Mouse (Mus musculus) midbrain, embryonic 12.5 days (tissue): ENCODE measurements around the gene Fn3k. TPM values are rescaled to one million over a fixed set of nuclear protein-coding genes. Genes with fewer than 3 reads are reported as not detected.
A peak's percentile ranks its signal among the peaks of the same experiment; 100 is the strongest.

Experiments used
- ATAC-seq: fragments of 200-750 bp; cut with Nextera tagmentation; 2 replicates; pipeline ENCODE4 v1.8.0; 2017; ENCODE audit warnings: low read depth, moderate TSS enrichment, moderate library complexity; ENCODE audit not compliant: low FRiP score
- H3K27ac ChIP-seq: fragments of 300-500 bp; sonication (generic); replicated peaks from 2 replicates; pipeline ENCODE4 v1.5.1; 2016; ENCODE audit warnings: mild to moderate bottlenecking
- H3K27me3 ChIP-seq: fragments of 300-500 bp; sonication (generic); 2 replicates; pipeline ENCODE4 v1.6.1; 2016; ENCODE audit warnings: mild to moderate bottlenecking
- H3K36me3 ChIP-seq: fragments of 300-500 bp; sonication (generic); 2 replicates; pipeline ENCODE4 v1.6.1; 2016
- H3K4me1 ChIP-seq: fragments of 300-500 bp; sonication (generic); 2 replicates; pipeline ENCODE4 v1.6.1; 2016
- H3K4me2 ChIP-seq: fragments of 300-500 bp; sonication (generic); replicated peaks from 2 replicates; pipeline ENCODE4 v1.6.1; 2016; ENCODE audit warnings: mild to moderate bottlenecking, moderate library complexity
- H3K4me3 ChIP-seq: fragments of 300-500 bp; sonication (generic); 2 replicates; pipeline ENCODE4 v1.5.1; 2016; ENCODE audit warnings: mild to moderate bottlenecking
- H3K9ac ChIP-seq: fragments of 300-500 bp; sonication (generic); replicated peaks from 2 replicates; pipeline ENCODE4 v1.6.1; 2016; ENCODE audit warnings: mild to moderate bottlenecking, moderate library complexity
- H3K9me3 ChIP-seq: fragments of 300-500 bp; sonication (generic); 2 replicates; pipeline ENCODE4 v1.6.1; 2016; ENCODE audit warnings: mild to moderate bottlenecking
- WGBS: fragments of 180-500 bp; shearing (Covaris S2); methylation state at CpG from one replicate; pipeline ENCODE4 v1.1.7; 2016; 5-methylcytosine and 5-hydroxymethylcytosine counted together
- polyA plus RNA-seq: library from polyadenylated mRNA; unstranded; fragments of >200 nt; fragmentation: Nextera tagmentation; extraction: Ambion mirVana; gene quantifications from 2 replicates; pipeline ENCODE4 v1.2.1, GENCODE M21; 2016

The Fn3k gene
- 2.3 and 3.4 TPM in 2 replicates for polyA plus RNA-seq

GRCm38 (mm10) chr11:121434156-121435155 lies at the start of gene Fn3k:
Gene Fn3k (plus strand): TSS chr11:121434913.
- Histone ChIP-seq H3K4me2 (peak within 1 kb of the TSS; percentile 73), H3K27me3 (no peaks in the 10 kb centered on the region; the same call in 1 of the 2 replicates), H3K4me1 (peaks cover 18% of the 10 kb centered on the region), H3K9ac (peak within 1 kb of the TSS; percentile 59), H3K36me3 (peaks cover 10% of the 10 kb centered on the region), H3K27ac (peak within 1 kb of the TSS; percentile 54), H3K9me3 (no peaks in the 10 kb centered on the region), H3K4me3 (peak within 1 kb of the TSS; percentile 45)
- ATAC-seq: peak; percentile 94
- 7% methylated on average over 30 of the region's 30 CpGs for WGBS

DNA sequence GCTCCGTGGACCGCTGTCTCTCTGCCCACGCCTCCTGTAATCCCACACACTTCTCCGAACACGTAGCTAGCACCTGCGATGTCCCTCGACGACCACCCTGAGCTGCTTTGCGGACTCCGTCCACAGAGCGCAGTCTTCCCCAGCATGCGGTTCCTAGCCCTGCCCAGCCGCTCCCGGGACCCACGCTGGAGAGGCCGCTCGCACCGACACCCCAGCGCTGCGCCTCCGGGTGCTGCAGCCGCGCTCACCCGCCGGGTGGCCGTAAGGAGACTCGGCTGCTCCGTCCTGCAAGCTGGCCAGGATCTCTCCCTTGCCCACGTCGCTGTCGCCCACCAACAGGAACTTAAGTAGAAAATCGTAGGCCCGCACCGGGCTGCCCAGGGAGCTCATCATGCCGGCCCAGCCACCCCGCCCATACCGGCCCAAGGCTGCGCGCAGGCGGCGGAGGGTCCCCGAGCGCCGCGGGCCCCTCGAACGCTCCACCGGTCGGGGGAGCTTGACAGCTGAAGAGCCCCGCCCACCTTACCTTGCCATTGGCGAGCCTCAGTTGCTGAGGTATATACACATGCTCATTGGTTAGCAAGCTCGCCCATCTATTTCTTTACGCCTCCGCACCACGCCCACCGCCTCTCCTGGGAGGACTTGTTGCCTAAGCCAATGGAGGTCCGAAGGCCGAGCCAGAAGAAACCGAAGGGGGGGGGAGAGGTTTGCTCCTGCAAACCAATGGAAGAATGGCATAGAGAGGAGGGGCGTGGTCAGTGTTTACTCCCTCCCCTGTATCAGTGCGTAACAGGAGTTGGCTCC lies 46.8 kb upstream of the Fn3k start, which contains the start of gene Rab40b:
Rab40b (minus strand) TSS at position 502 of the 804 bp plus-strand sequence.
- peak within 1 kb of the TSS; percentile 63 for H3K4me3 ChIP-seq
- H3K27ac ChIP-seq: no peak within 1 kb of the TSS
- peaks cover 6% of the 10 kb centered on the region for H3K4me1 ChIP-seq
- peak within 1 kb of the TSS; percentile 61 for H3K9ac ChIP-seq
- peak; percentile 98 for ATAC-seq
- H3K27me3 ChIP-seq: peaks cover 29% of the 10 kb centered on the region
- no peaks in the 10 kb centered on the region for H3K9me3 ChIP-seq
- 1% methylated on average over 61 of the region's 61 CpGs for WGBS
- H3K36me3 ChIP-seq: no peaks in the 10 kb centered on the region
- peak within 1 kb of the TSS; percentile 90 for H3K4me2 ChIP-seq

DNA sequence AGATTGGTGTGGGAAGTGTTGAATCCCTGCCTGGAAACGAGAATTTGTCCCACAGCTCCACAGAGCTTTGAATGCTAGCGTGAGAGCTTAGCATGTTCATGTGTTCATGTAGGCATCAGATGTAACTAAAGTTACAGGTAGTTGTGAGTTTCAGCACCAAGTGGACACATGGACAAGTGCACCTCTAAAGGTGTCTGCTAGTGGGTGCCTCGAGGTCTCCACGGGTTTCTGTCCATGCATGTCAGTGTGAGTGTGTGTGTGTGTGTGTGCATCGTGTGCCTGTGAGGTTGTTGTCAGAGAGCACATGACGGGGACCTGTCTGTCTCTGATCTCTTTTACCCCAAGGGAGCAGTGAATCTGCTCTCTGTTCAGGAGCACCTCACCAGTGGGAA lies 46.2 kb upstream of the Fn3k start:
- H3K4me1 ChIP-seq: peaks cover 6% of the 10 kb centered on the region
- H3K9me3 ChIP-seq: no peaks in the 10 kb centered on the region
- peak; percentile 35; the same call in 1 of the 2 replicates for ATAC-seq
- H3K4me2 ChIP-seq: peak overlapping the region; percentile 90
- H3K4me3 ChIP-seq: peak overlapping the region; percentile 63
- H3K9ac ChIP-seq: no peak overlapping the region
- no peaks in the 10 kb centered on the region for H3K36me3 ChIP-seq
- H3K27ac ChIP-seq: no peak overlapping the region
- H3K27me3 ChIP-seq: peaks cover 29% of the 10 kb centered on the region
- WGBS: 9% methylated on average over 6 of the region's 6 CpGs

- Histone ChIP-seq H3K4me3 (no peak overlapping the region), H3K4me1 (peaks cover 6% of the 10 kb centered on the region), H3K27ac (no peak overlapping the region), H3K9ac (no peak overlapping the region), H3K4me2 (no peak overlapping the region), H3K36me3 (no peaks in the 10 kb centered on the region), H3K27me3 (peaks cover 29% of the 10 kb centered on the region), H3K9me3 (no peaks in the 10 kb centered on the region)
- ATAC-seq: no peak
- 68% methylated on average over 3 of the region's 3 CpGs for WGBS
Measured at GRCm38 (mm10) chr11:121390793-121391192, 43.9 kb upstream of the Fn3k start.

DNA sequence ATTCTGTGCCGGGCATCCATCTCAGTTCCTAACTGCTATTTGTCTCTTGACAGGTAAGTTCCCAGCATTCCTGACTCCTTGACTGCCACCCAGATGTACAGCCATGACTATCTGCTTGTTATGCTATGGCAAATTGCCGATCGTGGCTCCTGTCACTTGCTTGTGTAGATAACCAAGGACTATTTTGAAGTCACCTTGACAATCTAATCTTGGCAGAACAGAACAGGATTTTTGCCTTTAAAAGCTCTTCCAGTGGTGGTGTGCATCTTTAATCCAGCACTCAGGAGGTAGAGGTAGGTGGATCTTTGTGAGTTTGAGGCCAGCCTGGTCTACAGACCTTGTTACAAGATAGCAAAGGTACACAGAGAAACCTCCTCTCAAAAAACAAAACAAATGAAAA lies 42.3 kb upstream of the Fn3k start:
- H3K4me1 ChIP-seq: peaks cover 5% of the 10 kb centered on the region
- H3K9me3 ChIP-seq: no peaks in the 10 kb centered on the region
- WGBS: 90% methylated on average over 3 of the region's 3 CpGs
- H3K4me3 ChIP-seq: no peak overlapping the region
- H3K4me2 ChIP-seq: no peak overlapping the region
- ATAC-seq: no peak
- H3K36me3 ChIP-seq: no peaks in the 10 kb centered on the region
- H3K27me3 ChIP-seq: peaks cover 16% of the 10 kb centered on the region
- no peak overlapping the region for H3K27ac ChIP-seq
- no peak overlapping the region for H3K9ac ChIP-seq

GRCm38 (mm10) chr11:121407366-121408155 lies 27.2 kb upstream of the Fn3k start:
- H3K9me3 ChIP-seq: no peaks in the 10 kb centered on the region
- no peak for ATAC-seq
- no peak overlapping the region for H3K9ac ChIP-seq
- 75% methylated on average over 3 of the region's 3 CpGs for WGBS
- H3K4me3 ChIP-seq: no peak overlapping the region
- H3K4me2 ChIP-seq: no peak overlapping the region
- no peak overlapping the region for H3K27ac ChIP-seq
- no peaks in the 10 kb centered on the region for H3K4me1 ChIP-seq
- H3K36me3 ChIP-seq: no peaks in the 10 kb centered on the region
- no peaks in the 10 kb centered on the region for H3K27me3 ChIP-seq

DNA sequence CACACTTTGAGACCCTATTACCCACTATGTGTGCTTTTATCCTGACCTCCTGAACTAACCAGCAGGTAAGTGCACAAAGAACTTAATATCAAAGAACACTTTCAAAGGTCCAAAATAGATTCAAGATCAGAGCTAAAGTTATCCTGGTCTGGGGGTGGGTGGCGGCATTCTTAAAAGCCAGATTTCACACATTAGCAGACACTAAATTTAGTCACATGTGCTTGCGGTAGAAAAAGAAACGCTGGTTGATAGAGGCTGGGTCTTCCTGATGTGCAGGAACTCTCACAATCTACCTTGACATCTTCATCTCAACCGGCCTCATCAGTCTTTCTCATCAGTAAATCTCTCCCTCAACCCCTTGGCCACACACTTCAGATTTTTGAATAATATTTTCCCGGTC lies 20.0 kb upstream of the Fn3k start:
- Histone ChIP-seq H3K4me3 (no peak overlapping the region), H3K36me3 (no peaks in the 10 kb centered on the region), H3K4me1 (no peaks in the 10 kb centered on the region), H3K27ac (no peak overlapping the region), H3K27me3 (no peaks in the 10 kb centered on the region), H3K9ac (no peak overlapping the region), H3K4me2 (no peak overlapping the region), H3K9me3 (no peaks in the 10 kb centered on the region)
- no peak for ATAC-seq
- 88% methylated on average over 5 of the region's 5 CpGs for WGBS

DNA sequence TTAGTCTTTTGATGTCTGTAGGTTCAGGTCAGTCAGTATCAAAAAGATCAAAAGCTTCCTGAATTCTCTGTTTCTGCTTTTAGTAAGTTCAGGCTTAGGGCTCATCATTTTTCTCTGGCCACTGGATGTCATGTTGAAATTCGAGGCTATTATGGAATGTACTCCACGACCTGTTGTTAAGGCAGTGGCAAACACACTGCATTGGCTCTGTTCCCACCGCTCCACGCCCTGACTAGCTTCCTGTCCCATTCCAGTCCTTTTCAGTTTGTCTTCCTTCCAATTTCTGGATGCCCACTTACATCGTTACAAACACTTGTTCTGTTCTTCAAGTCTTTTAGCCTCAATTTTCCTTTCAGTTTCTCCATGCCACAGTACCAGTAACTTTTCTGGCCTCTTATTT lies 19.4 kb upstream of the Fn3k start:
- ATAC-seq: no peak
- Histone ChIP-seq H3K36me3 (no peaks in the 10 kb centered on the region), H3K4me2 (no peak overlapping the region), H3K4me3 (no peak overlapping the region), H3K4me1 (peaks cover under 1% of the 10 kb centered on the region; the same call in 1 of the 2 replicates), H3K27ac (no peak overlapping the region), H3K9ac (no peak overlapping the region), H3K27me3 (no peaks in the 10 kb centered on the region), H3K9me3 (no peaks in the 10 kb centered on the region)
- 80% methylated on average over 5 of the region's 5 CpGs for WGBS

GRCm38 (mm10) chr11:121417971-121418370 lies 16.7 kb upstream of the Fn3k start:
- Histone ChIP-seq H3K4me3 (no peak overlapping the region), H3K27me3 (no peaks in the 10 kb centered on the region), H3K4me1 (peaks cover 12% of the 10 kb centered on the region), H3K9me3 (no peaks in the 10 kb centered on the region), H3K4me2 (no peak overlapping the region), H3K27ac (no peak overlapping the region), H3K36me3 (no peaks in the 10 kb centered on the region), H3K9ac (no peak overlapping the region)
- 86% methylated on average over 5 of the region's 5 CpGs for WGBS
- ATAC-seq: no peak

DNA sequence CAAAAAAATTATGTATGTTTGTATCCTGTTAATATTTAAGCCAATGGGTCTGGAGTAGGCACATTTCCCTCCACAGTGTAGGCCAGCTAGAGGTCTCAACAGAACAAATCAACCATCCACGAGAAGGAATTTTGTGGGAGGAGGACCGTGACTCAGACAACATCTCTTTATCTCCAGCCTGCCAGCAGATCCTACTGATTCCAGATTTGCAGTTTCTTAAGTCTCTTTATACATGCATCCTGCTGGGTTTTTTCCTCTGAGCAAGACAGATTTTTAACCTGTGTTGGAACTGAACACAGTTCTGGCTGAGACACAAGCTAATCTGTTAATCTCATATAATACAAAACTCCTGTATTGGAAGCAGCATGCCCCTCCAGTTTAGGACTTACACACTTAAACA lies 15.8 kb upstream of the Fn3k start:
- ATAC-seq: no peak
- no peak overlapping the region for H3K27ac ChIP-seq
- WGBS: 61% methylated on average over 2 of the region's 2 CpGs

GRCm38 (mm10) chr11:121420379-121420778 lies 14.3 kb upstream of the Fn3k start:
- Histone ChIP-seq H3K36me3 (no peaks in the 10 kb centered on the region), H3K9ac (peak overlapping the region; percentile 62; the same call in 1 of the 2 replicates), H3K4me2 (peak overlapping the region; percentile 67), H3K4me1 (peaks cover 12% of the 10 kb centered on the region), H3K4me3 (peak overlapping the region; percentile 68), H3K27me3 (no peaks in the 10 kb centered on the region), H3K27ac (no peak overlapping the region), H3K9me3 (no peaks in the 10 kb centered on the region)
- no peak for ATAC-seq
- WGBS: 54% methylated on average over 5 of the region's 5 CpGs

More for the DNA sequence above, 15.8 kb upstream of the Fn3k start:
- peaks cover 12% of the 10 kb centered on the region for H3K4me1 ChIP-seq
- H3K36me3 ChIP-seq: no peaks in the 10 kb centered on the region
- H3K27me3 ChIP-seq: no peaks in the 10 kb centered on the region
- no peak overlapping the region for H3K9ac ChIP-seq
- no peaks in the 10 kb centered on the region for H3K9me3 ChIP-seq
- no peak overlapping the region for H3K4me2 ChIP-seq
- H3K4me3 ChIP-seq: no peak overlapping the region
